Mouse (Mus musculus): ENCODE measurements around the gene Sytl3. TPM values are rescaled to one million over a fixed set of nuclear protein-coding genes. Genes with fewer than 3 reads are reported as not detected.
"Not testable (repeated sequence)": the region's sequence is repeated elsewhere in the genome, so short reads cannot be mapped to it uniquely, and the experiment has no call there.

Sytl3 gene
- total RNA-seq, 2 experiments from 2014 or later: 0.49 to 0.74 TPM

DNA sequence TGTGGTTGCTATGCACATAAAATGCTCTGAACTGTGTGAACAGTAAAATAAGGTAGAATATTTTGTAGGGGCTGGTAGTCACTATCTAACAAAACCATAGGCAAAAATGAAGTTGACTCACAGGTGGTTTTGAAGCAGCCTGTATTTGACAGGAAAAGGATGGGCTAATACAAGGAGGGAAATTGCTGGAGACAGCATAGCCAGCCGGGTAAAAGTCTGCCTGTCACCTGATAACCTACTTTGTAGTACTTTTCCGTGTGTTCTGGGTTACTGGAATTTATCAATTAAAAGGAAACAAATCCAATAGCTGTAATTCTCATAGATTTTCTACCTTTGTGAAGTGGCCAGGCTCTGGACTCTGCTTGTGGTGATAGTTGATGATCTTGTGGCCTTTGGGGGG is 54.6 kb downstream of the Sytl3 start:
- DNase-seq (ENCODE audit: low spot score in 2 of 2); H3K4me3 ChIP-seq; H3K27ac ChIP-seq: not testable (repeated sequence)

DNA sequence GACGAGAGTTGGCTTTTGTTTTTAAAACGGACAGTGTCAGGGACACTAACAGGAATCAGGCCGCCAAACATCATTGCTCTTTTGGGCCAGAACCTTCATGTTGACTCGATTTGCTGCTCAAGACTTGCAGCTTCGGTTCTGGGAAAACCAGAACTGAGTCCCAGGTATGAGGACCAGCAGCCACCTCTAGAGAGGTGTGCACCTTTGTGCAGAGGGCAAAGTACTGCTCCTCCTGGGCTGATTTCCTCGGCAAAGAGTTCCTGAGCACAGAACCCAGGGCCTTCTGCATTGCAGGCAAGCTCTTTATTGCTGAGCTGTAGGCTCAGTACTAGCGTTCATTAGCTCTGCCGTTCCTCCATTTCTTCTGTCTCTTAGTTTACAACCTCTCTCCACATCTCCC is 55.1 kb downstream of the Sytl3 start:
- not testable (repeated sequence) for H3K27ac ChIP-seq; DNase-seq (ENCODE audit: low spot score in 2 of 2); H3K4me3 ChIP-seq

DNA sequence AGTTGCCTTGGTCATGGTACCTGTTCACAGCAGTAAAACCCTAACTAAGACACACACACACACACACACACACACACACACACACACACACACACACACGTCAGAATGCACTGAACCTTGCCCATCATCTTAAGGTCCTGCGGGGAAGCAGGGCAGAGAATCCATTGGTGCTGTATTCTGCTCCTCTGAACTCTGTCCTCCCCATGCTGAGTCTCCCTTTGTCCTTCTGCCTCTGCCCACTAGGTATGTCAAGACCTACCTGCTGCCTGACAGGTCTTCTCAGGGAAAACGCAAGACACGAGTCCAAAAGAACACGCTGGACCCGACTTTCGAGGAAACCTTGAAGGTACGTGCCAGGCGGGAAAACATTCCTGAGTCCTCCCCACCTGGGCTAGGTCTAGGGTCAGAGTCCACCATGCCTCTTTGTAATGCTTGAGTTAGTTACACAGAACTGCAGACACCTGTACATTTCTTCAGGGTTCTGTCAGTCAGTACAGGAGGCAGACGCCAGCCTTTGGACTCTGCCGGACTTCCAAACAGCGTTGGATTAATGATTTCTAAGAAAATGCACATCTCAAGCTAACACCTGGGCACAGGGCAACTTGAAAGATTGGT is 69.2 kb downstream of the Sytl3 start:
- DNase-seq (ENCODE audit: low spot score in 2 of 2): no peak
- no peak for TF ChIP-seq CTCF (conservative IDR thresholded peaks at IDR 0.05)
- H3K4me3 ChIP-seq: no peak overlapping the region
- H3K27ac ChIP-seq: no peak overlapping the region

DNA sequence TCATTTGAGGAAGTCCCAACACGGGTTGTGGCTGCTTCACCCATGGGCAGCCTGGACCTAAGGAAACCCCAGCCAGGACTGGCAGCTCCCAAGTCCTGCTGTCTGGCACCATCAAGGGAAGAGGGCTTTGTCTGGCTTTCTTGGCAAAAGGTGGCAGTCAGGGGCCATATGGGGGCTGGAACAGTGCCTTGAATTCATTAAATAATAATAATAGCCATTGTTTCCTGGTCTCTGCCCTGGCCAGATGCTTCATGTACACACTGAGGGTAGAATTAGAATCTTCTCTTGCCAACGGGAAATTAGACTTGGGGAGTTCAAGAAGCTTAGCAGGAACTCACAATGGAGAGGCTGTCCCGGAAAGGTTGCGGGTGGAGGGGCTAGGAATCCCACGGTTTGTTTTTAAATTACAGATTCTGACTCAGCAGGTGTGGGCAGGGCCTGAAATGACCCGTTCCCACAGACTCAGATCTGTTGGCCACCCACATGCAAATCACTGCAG is 70.4 kb downstream of the Sytl3 start:
- no peak for TF ChIP-seq CTCF (conservative IDR thresholded peaks at IDR 0.05)
- Histone ChIP-seq H3K4me3 (no peak overlapping the region), H3K27ac (no peak overlapping the region)
- DNase-seq (ENCODE audit: low spot score in 2 of 2): no peak

DNA sequence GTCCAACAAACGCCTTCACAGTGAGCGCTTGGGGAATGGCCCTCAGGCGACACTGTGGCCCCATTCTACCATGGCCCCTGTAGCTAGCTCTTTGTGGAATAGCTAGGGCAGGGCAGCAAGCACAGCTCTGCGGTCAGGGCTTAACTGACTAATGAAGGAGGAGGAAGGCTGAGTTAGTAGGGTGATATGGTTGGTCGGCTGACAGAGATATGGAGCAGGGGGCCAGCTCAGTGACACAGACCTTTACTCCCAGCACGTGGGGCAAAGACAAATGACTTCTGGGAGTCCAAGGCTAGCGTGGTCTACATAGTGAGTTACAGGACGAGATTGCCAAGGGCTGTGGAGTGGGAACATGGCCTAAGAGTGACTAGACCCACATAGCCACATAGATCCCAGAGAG is 72.2 kb downstream of the Sytl3 start:
- no peak overlapping the region for H3K27ac ChIP-seq
- no peak for DNase-seq (ENCODE audit: low spot score in 2 of 2)
- H3K4me3 ChIP-seq: no peak overlapping the region
- TF ChIP-seq CTCF (conservative IDR thresholded peaks at IDR 0.05): no peak

DNA sequence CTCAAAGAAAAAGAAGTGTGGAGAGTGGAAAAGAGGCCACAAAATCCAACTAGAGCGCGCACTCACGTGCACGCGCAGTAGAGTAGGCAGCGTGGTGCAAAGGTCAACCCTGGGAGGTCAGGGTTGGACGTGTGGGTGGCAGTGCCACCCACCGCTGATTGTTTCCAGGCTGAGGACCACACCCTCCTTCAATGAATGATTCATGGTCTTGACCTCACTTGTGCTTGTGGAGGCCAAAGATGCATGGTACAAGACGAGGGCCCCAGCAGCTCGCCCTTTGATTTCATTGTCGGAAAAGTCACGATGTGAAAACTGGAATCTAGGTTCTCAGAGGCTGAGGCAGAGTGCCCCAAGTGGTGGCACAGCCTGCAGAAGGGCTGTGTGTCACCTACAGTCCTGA is 72.7 kb downstream of the Sytl3 start:
- Histone ChIP-seq H3K27ac (no peak overlapping the region), H3K4me3 (no peak overlapping the region)
- DNase-seq (ENCODE audit: low spot score in 2 of 2): no peak
- no peak for TF ChIP-seq CTCF (conservative IDR thresholded peaks at IDR 0.05)

DNA sequence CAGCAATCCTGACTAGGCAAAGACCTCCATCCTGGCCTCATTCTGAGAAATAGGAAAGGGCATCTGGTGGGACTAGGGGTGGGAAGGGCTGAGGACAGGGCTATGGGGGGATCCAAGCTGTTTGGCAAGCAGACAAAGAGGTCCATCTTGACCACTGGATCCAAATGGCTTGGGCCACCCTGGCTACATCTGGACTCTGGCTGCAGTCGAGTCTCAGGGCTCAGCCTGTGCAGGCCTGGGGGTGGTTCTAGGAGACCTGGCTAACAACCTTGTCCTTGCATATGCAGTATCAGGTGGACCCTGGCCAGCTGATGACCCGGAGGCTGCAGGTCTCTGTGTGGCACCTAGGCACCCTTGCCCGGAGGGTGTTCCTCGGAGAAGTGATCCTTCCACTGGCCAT is 73.8 kb downstream of the Sytl3 start:
- TF ChIP-seq CTCF (conservative IDR thresholded peaks at IDR 0.05): no peak
- Histone ChIP-seq H3K27ac (no peak overlapping the region), H3K4me3 (no peak overlapping the region)
- no peak for DNase-seq (ENCODE audit: low spot score in 2 of 2)

DNA sequence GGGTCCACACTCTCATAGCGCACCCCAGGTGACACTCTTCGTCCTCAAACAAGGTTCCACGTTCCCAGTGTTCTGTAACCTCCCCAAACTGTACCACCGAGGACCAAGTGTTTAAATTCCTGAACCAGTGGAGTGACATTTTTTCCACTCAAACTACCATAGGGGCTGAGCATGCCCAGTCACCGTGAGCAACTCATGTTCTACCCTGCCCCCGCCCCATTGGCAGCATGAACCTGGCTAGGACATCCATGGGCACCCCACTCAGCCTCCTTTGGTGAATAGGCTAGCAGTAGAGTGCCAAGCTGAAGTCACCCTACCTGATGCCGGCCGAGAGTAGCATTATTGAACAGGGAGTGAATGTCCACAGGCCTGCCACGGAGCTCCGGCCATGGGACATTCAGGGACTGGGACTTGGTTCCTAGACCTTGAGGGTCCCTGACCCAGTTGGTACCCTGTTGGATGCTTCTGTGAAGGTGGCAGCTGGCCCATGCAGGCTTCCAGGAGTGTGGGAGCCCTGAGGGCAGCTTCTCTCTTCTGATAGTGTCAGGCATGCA is 74.5 kb downstream of the Sytl3 start:
- TF ChIP-seq CTCF (conservative IDR thresholded peaks at IDR 0.05): no peak
- no peak for DNase-seq (ENCODE audit: low spot score in 2 of 2)
- H3K27ac ChIP-seq: no peak overlapping the region

DNA sequence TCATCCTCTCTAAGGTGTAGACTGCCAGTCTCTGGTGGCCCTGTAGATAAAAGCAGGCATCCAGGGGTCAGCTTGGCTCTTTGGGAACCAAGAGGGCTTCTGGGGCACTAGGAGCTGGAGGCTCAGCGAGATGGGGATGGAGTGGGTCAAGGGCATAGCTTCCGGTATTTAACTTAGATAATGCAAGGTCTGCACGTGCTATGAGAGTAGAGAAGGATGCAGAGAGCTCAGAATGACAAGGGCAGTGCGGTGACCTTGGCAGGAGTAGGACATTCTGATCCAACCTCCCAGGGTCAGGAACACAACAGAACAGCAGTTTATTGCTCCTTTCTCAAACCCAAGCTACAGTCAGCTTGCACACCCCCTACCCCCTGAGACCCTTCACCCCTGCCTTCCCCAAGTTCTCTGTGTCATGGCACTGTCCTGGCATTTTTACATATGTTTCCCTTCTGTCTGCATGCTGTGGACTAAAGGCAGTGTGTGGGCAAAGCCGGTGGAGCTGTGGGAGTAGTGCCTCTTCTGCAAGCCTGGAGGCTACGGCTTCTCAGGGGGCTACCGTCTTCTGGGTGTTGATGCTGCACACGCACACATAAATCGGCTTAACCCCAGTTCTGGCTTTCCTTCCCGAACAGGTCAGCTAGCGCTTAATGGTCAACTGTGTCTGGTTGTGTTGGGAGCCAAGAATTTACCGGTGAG is 76.0 kb downstream of the Sytl3 start:
- no peak for DNase-seq (ENCODE audit: low spot score in 2 of 2)
- TF ChIP-seq CTCF (conservative IDR thresholded peaks at IDR 0.05): no peak
- Histone ChIP-seq H3K27ac (no peak overlapping the region), H3K4me3 (no peak overlapping the region)

More for the DNA sequence above, 74.5 kb downstream of the Sytl3 start:
- no peak overlapping the region for H3K4me3 ChIP-seq

DNA sequence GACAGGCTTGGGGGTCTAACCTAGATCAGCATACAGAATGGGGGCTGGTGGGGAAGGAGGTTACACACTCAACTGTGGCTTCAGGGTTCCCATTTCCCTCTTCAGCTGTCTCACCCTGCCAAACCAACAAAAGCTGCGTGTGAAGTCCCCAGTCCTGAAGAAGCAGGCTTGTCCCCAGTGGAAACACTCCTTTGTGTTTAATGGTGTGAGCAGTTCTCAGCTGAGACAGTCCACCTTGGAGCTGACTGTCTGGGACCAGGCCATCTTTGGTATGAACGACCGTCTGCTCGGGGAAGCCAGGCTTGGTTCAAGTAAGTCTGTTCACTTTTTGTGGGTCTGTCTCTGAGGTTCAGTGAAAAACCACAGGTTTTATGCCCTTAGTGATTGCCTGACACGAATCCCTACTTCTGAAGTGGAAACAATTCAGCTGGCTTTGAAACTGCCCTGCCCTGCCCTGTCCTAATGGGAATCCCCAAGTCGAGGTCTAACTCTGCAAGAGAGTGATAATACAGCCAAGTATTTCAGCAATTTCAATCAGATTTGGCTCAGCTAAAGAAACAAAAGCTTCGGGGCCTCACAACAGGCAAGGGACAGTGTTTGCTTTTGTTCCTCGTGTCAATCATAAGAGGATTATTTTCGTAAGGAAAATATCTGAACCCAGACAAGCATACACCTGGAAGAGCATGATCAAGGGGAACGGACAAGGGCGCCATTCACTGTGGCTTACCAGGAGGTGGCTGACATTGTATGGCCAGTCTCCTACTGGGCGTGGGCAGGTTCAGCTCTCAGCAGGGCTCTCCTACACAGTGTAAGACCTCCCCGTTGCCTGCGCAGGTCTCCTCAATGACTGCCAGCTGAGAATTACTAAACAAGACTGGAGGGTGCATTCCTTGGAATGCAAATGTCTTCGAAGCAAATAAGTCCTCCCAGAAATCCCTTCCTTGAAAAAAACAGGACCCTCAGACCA is 77.7 kb downstream of the Sytl3 start:
- Histone ChIP-seq H3K27ac (no peak overlapping the region), H3K4me3 (no peak overlapping the region)
- no peak for TF ChIP-seq CTCF (conservative IDR thresholded peaks at IDR 0.05)
- DNase-seq (ENCODE audit: low spot score in 2 of 2): no peak

DNA sequence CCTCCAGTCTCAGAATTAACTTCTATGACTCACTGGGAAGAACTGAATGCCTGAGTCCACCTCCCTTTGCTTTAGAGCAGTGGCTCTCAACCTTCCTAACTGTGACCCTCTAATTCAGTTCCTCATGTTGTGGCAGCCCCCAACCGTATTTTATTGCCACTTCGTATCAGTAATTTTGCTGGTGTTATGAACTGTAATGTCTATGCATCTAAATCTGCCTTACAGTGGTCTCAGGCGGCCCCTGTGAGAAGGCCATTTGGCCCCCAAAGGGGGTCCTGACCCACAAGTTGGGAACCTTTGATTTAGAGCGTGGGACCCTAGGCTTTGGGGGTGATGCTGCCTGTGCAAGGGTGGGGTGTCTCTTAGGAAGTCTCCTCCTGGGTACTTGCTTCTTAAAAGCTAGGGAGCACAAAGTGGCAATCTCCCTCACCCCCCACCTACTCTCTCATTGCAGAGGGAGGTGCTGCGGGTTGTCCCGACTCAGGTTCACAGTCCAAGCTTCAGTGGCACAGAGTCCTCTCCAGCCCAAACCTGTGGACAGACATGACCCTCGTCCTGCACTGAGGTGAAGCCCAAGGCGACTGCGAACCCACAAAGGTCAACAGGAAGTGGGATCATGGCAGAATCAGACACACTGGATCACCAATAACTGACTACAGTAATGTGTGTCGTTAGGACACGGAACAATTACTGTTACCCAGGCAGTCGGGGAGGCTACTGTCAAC is 78.5 kb downstream of the Sytl3 start:
- Histone ChIP-seq H3K4me3 (no peak overlapping the region), H3K27ac (no peak overlapping the region)
- no peak for DNase-seq (ENCODE audit: low spot score in 2 of 2)
- no peak for TF ChIP-seq CTCF (conservative IDR thresholded peaks at IDR 0.05)

DNA sequence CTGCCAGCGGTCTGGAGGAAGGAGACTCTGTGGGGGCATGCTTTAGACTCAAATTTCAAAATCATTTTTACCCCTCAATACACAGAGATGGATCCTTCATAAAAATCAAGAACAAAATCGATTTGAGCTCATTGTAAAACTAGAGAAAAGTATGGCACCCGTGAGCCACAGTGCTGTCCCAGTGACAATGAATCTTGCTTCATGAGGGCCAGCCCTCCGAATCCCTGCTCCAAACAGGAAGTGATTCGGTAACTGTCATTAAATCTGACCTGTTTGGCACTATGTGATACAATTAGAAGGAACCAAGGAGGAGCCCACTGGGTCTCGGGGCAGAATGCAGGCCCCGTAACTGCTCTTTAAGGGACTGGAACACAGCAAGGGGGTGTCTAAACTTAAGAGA is 79.9 kb downstream of the Sytl3 start:
- no peak for TF ChIP-seq CTCF (conservative IDR thresholded peaks at IDR 0.05)
- no peak overlapping the region for H3K27ac ChIP-seq
- DNase-seq (ENCODE audit: low spot score in 2 of 2): no peak
- no peak overlapping the region for H3K4me3 ChIP-seq

Data from layer of hippocampus, adult 2 months (tissue).